Mouse (Mus musculus): ENCODE measurements around the gene Raf1. TPM values are rescaled to one million over a fixed set of nuclear protein-coding genes. Genes with fewer than 3 reads are reported as not detected.
"Not testable (repeated sequence)": the region's sequence is repeated elsewhere in the genome, so short reads cannot be mapped to it uniquely, and the experiment has no call there.

Gene Raf1
- total RNA-seq, 2 experiments from 2014 or later: 113 to 117 TPM

GRCm38 (mm10) chr6:115684851-115685646, 8.6 kb upstream of the Raf1 start:
- no peak for DNase-seq
- intact Hi-C loops (cut with DNase I): no loop called here

GRCm38 (mm10) chr6:115684271-115684670, 7.8 kb upstream of the Raf1 start:
- intact Hi-C loops (cut with DNase I): no loop called here
- no peak for DNase-seq

GRCm38 (mm10) chr6:115681066-115681465, 4.6 kb upstream of the Raf1 start:
- no peak for DNase-seq
- intact Hi-C loops (cut with DNase I): no loop called here

GRCm38 (mm10) chr6:115678012-115678411, 1.6 kb upstream of the Raf1 start:
- intact Hi-C loops (cut with DNase I): loop anchor here (2.0 to 5.0 kb wide), 2 partner anchors 15 to 56 kb away; no protein-coding TSS in a partner anchor

GRCm38 (mm10) chr6:115677441-115677840, 1.0 kb upstream of the Raf1 start:
- DNase-seq: no peak
- intact Hi-C loops (cut with DNase I): loop anchor here (5.0 kb wide), 1 partner anchor 55 kb away; no protein-coding TSS in a partner anchor

More at GRCm38 (mm10) chr6:115678012-115678411, 1.6 kb upstream of the Raf1 start:
- no peak for DNase-seq

GRCm38 (mm10) chr6:115675508-115676336, 713 bp downstream of the Raf1 start:
- intact Hi-C loops (cut with DNase I): loop anchor here (5.0 kb wide), 1 partner anchor 53 kb away; no protein-coding TSS in a partner anchor
- peak; percentile 80 for DNase-seq

GRCm38 (mm10) chr6:115675166-115675507, 1.3 kb downstream of the Raf1 start:
- DNase-seq: no peak
- intact Hi-C loops (cut with DNase I): loop anchor here (5.0 kb wide), 1 partner anchor 53 kb away; no protein-coding TSS in a partner anchor

GRCm38 (mm10) chr6:115674316-115674715, 2.1 kb downstream of the Raf1 start:
- intact Hi-C loops (cut with DNase I): no loop called here

GRCm38 (mm10) chr6:115672700-115673099, 3.7 kb downstream of the Raf1 start:
- intact Hi-C loops (cut with DNase I): no loop called here
- no peak for DNase-seq

More at GRCm38 (mm10) chr6:115674316-115674715, 2.1 kb downstream of the Raf1 start:
- no peak for DNase-seq

- no peak for DNase-seq
- intact Hi-C loops (cut with DNase I): no loop called here
Observed at GRCm38 (mm10) chr6:115666641-115667040, 9.8 kb downstream of the Raf1 start.

- intact Hi-C loops (cut with DNase I): no loop called here
- DNase-seq: no peak
Observed at GRCm38 (mm10) chr6:115664268-115664667, 12.2 kb downstream of the Raf1 start.

- no peak for DNase-seq
- intact Hi-C loops (cut with DNase I): loop anchor here (1.0 kb wide), 1 partner anchor 35 kb away; no protein-coding TSS in a partner anchor
Observed at GRCm38 (mm10) chr6:115658802-115659201, 17.6 kb downstream of the Raf1 start.

GRCm38 (mm10) chr6:115653939-115654338, 22.5 kb downstream of the Raf1 start:
- intact Hi-C loops (cut with DNase I): no loop called here
- no peak for DNase-seq

GRCm38 (mm10) chr6:115651719-115652118, 24.7 kb downstream of the Raf1 start:
- DNase-seq: no peak
- intact Hi-C loops (cut with DNase I): no loop called here

- no peak for DNase-seq
Observed at GRCm38 (mm10) chr6:115650476-115651427, 25.7 kb downstream of the Raf1 start.

GRCm38 (mm10) chr6:115649792-115650365, 26.6 kb downstream of the Raf1 start:
- intact Hi-C loops (cut with DNase I): no loop called here
- no peak for DNase-seq

More at GRCm38 (mm10) chr6:115650476-115651427, 25.7 kb downstream of the Raf1 start:
- intact Hi-C loops (cut with DNase I): no loop called here

GRCm38 (mm10) chr6:115643315-115643714, 33.1 kb downstream of the Raf1 start:
- intact Hi-C loops (cut with DNase I): no loop called here

GRCm38 (mm10) chr6:115638188-115638587, 38.2 kb downstream of the Raf1 start:
- intact Hi-C loops (cut with DNase I); DNase-seq: not testable (repeated sequence)

More at GRCm38 (mm10) chr6:115643315-115643714, 33.1 kb downstream of the Raf1 start:
- DNase-seq: no peak

- intact Hi-C loops (cut with DNase I): no loop called here
- DNase-seq: no peak
Observed at GRCm38 (mm10) chr6:115634015-115634414, 42.4 kb downstream of the Raf1 start.
